Mouse (Mus musculus): ENCODE measurements around the gene Rpl29. TPM values are rescaled to one million over a fixed set of nuclear protein-coding genes. Genes with fewer than 3 reads are reported as not detected.

Gene Rpl29
- polyA plus RNA-seq, 1 experiment from 2014 or later, result 1,075 TPM

DNA sequence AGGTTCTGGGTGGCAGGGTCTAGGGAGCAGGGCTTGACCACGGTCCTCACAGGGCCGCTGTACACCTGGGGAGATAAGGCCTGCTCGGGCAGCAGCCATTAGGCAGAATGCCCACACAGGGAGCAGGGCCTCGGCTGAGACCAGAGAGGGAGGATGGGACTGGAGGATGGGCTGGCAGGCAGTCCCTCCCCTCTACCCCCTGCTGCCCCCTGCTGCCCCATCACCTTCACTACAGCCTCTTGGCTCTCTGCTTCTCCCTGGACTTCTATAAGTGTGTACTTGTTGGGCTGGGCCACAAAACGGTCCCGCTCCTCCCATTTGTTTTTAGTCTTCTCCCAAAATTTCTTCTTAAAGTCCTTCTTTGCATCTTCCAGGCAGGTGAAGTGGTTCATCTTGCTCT is 45.2 kb downstream of the Rpl29 start:
- Histone ChIP-seq H3K27me3 (ENCODE audit: control insufficient read depth, insufficient read depth, low read length) (no peaks in the 10 kb centered on the region), H3K4me3 (ENCODE audit: low read depth, low read length) (no peak overlapping the region), H3K9me3 (ENCODE audit: control insufficient read depth, low read length) (no peaks in the 10 kb centered on the region), H3K27ac (replicated peaks; ENCODE audit: low read depth, low read length) (no peak overlapping the region), H3K4me1 (ENCODE audit: control insufficient read depth, insufficient read depth, low read length) (peaks cover 11% of the 10 kb centered on the region), H3K9ac (ENCODE audit: low read length) (no peak overlapping the region), H3K36me3 (ENCODE audit: control insufficient read depth, insufficient read depth, low read length) (no peaks in the 10 kb centered on the region), H3K4me2 (ENCODE audit: low read depth, severe bottlenecking) (no peak overlapping the region)
- WGBS, result 2% methylated on average over 6 of the region's 6 CpGs
- peak; percentile 68 for DNase-seq (ENCODE audit: low spot score)
- no peak for ATAC-seq (ENCODE audit: insufficient number of reproducible peaks, low FRiP score, low TSS enrichment, low read depth)

DNA sequence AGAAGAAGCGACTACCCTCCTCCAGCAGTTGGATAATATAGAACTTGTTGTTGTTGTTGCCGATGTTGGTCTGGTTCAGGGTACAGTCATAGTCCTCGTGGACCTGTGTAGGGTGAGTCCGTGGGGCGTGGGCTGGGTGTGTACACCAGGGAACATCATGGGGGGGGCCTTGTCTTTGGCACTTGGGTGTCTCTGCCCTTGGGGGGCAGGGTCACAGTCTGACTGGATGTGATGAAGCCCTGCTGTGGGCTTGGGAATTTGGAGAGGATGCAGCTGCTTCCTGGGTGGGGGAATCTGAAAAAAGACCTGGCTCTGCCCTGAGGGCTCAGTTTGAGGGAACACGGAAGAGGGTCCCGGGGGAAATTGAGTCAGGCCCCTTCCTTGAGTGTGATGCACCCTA is 45.8 kb downstream of the Rpl29 start:
- Histone ChIP-seq H3K9ac (ENCODE audit: low read length) (no peak overlapping the region), H3K9me3 (ENCODE audit: control insufficient read depth, low read length) (no peaks in the 10 kb centered on the region), H3K4me3 (ENCODE audit: low read depth, low read length) (no peak overlapping the region), H3K27me3 (ENCODE audit: control insufficient read depth, insufficient read depth, low read length) (no peaks in the 10 kb centered on the region), H3K4me1 (ENCODE audit: control insufficient read depth, insufficient read depth, low read length) (peaks cover 11% of the 10 kb centered on the region), H3K27ac (replicated peaks; ENCODE audit: low read depth, low read length) (no peak overlapping the region), H3K36me3 (ENCODE audit: control insufficient read depth, insufficient read depth, low read length) (no peaks in the 10 kb centered on the region; the same call in 1 of the 2 replicates), H3K4me2 (ENCODE audit: low read depth, severe bottlenecking) (no peak overlapping the region; the same call in 1 of the 2 replicates)
- WGBS, result 66% methylated on average over 7 of the region's 7 CpGs
- DNase-seq (ENCODE audit: low spot score), result no peak
- no peak for ATAC-seq (ENCODE audit: insufficient number of reproducible peaks, low FRiP score, low TSS enrichment, low read depth)

DNA sequence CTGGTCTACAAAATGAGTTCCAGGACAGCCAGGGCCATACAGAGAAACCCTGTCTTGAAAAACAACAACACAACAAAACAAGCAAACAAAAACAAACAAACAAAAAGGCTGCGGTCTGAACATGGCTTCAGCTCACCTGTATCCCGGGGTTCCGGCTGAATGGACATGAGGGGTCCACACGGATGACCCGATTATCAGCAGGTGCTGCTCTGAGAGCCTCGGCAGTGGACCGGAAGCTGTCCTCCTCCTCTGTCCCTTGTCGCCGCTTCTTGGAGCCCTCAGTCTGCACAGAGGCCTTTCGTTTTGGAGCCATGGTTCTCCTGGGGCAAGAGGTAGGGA is 46.4 kb downstream of the Rpl29 start, which contains the start of gene Rrp9:
TSS of gene Rrp9 (plus strand) at position 301 of the 339 bp plus-strand sequence.
- peaks cover 11% of the 10 kb centered on the region for H3K4me1 ChIP-seq (ENCODE audit: control insufficient read depth, insufficient read depth, low read length)
- 92% methylated on average over 10 of the region's 10 CpGs for WGBS
- ATAC-seq (ENCODE audit: insufficient number of reproducible peaks, low FRiP score, low TSS enrichment, low read depth), result no peak

DNA sequence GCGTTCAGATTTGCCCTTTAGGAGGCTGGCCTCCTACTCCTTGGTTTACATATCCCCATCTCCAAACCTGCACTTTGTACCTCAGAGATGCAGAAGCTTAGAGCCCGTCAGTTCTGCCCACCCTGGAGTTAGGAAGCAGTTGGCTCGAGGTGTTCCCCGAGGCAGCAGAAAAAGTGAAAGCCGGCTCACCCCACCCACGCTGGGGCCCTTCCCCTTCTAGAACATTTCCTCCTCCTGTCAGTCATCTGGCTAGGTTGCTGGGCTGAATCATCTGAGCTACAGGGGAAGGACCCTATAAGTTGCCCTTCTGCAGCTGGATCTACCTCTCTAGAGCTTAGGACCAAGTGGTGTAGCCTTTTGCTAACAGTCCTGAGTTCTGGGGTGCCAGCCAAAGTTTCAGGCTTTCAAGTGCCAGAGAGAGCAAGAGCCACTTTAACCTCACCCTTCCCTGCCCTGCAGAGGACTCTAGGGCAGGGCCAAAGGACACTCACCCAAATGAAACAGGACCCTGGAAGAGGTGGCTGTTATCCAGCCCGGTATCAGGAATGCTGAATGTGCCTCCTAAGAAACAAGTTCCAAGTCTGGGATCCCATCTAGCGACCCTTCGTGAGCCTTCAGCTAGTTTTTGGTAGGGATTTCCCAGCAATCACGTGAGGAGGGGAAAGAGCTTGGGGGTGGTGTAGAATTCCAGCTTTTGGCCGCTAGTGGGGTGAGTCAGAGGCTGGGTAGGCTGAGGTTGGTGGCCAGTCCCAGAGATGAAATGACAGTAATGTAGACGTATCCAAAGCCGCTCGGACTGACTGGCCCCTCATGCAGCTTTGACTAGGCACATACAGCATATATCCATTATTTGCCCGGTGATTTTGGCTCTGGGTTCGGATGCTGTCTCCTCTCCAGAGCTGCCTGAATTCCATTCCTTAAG is 47.0 kb downstream of the Rpl29 start:
- Histone ChIP-seq H3K27me3 (ENCODE audit: control insufficient read depth, insufficient read depth, low read length) (no peaks in the 10 kb centered on the region), H3K4me2 (ENCODE audit: low read depth, severe bottlenecking) (peak overlapping the region; percentile 28; the same call in 1 of the 2 replicates), H3K4me1 (ENCODE audit: control insufficient read depth, insufficient read depth, low read length) (peaks cover 11% of the 10 kb centered on the region), H3K9me3 (ENCODE audit: control insufficient read depth, low read length) (no peaks in the 10 kb centered on the region), H3K4me3 (ENCODE audit: low read depth, low read length) (no peak overlapping the region), H3K36me3 (ENCODE audit: control insufficient read depth, insufficient read depth, low read length) (peaks cover 3% of the 10 kb centered on the region; the same call in 1 of the 2 replicates), H3K27ac (replicated peaks; ENCODE audit: low read depth, low read length) (no peak overlapping the region), H3K9ac (ENCODE audit: low read length) (no peak overlapping the region)
- WGBS, result 36% methylated on average over 16 of the region's 16 CpGs
- ATAC-seq (ENCODE audit: insufficient number of reproducible peaks, low FRiP score, low TSS enrichment, low read depth), result peak; percentile 52
- DNase-seq (ENCODE audit: low spot score), result no peak

More for the DNA sequence above, 46.4 kb downstream of the Rpl29 start, which contains the start of gene Rrp9:
- Histone ChIP-seq H3K4me2 (ENCODE audit: low read depth, severe bottlenecking) (peak within 1 kb of the TSS; percentile 28; the same call in 1 of the 2 replicates), H3K27me3 (ENCODE audit: control insufficient read depth, insufficient read depth, low read length) (no peaks in the 10 kb centered on the region), H3K9ac (ENCODE audit: low read length) (no peak within 1 kb of the TSS), H3K4me3 (ENCODE audit: low read depth, low read length) (no peak within 1 kb of the TSS), H3K36me3 (ENCODE audit: control insufficient read depth, insufficient read depth, low read length) (no peaks in the 10 kb centered on the region; the same call in 1 of the 2 replicates), H3K9me3 (ENCODE audit: control insufficient read depth, low read length) (no peaks in the 10 kb centered on the region), H3K27ac (replicated peaks; ENCODE audit: low read depth, low read length) (no peak within 1 kb of the TSS)
- no peak for DNase-seq (ENCODE audit: low spot score)

DNA sequence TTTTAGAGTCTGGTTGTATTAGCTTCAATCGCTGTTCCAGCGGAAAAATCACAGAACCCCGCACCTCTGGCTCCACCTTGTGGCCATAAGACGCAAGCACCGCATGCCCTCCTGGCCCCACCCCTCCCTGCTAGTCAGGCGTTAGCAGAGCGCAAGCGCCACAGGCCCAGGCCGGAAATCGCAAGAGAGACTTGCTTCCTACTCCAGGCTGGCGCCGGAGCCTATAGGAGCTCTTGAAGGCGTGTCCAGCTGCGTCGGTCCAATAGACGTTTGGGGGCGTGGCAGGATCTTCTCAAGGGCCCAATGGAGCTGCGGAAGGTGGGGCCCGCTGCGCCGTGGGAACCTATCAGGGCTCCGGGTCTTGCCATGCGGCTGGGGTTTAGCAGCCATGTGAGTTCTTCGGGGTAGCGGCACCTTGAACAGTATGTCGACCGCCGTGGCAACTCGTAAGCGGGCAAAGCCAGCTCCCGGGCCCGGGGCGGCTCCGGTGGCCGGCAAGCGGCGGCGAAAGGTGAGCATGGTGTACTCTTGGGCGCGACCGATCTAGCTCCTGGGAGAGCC is 47.8 kb downstream of the Rpl29 start, which contains the start of gene Parp3:
TSS of gene Parp3 (minus strand) at position 26 of the 561 bp plus-strand sequence.
- no peak within 1 kb of the TSS for H3K27ac ChIP-seq (replicated peaks; ENCODE audit: low read depth, low read length)
- peak within 1 kb of the TSS; percentile 69 for H3K9ac ChIP-seq (ENCODE audit: low read length)
- no peaks in the 10 kb centered on the region for H3K9me3 ChIP-seq (ENCODE audit: control insufficient read depth, low read length)
- peaks cover 7% of the 10 kb centered on the region; the same call in 1 of the 2 replicates for H3K36me3 ChIP-seq (ENCODE audit: control insufficient read depth, insufficient read depth, low read length)
- peak within 1 kb of the TSS; percentile 95 for H3K4me2 ChIP-seq (ENCODE audit: low read depth, severe bottlenecking)
- under 1% methylated on average over 41 of the region's 41 CpGs for WGBS
- H3K27me3 ChIP-seq (ENCODE audit: control insufficient read depth, insufficient read depth, low read length), result no peaks in the 10 kb centered on the region
- peak within 1 kb of the TSS; percentile 80 for H3K4me3 ChIP-seq (ENCODE audit: low read depth, low read length)
- DNase-seq (ENCODE audit: low spot score) (peak; percentile 99), ATAC-seq (ENCODE audit: insufficient number of reproducible peaks, low FRiP score, low TSS enrichment, low read depth) (peak; percentile 97)
- peaks cover 11% of the 10 kb centered on the region for H3K4me1 ChIP-seq (ENCODE audit: control insufficient read depth, insufficient read depth, low read length)

DNA sequence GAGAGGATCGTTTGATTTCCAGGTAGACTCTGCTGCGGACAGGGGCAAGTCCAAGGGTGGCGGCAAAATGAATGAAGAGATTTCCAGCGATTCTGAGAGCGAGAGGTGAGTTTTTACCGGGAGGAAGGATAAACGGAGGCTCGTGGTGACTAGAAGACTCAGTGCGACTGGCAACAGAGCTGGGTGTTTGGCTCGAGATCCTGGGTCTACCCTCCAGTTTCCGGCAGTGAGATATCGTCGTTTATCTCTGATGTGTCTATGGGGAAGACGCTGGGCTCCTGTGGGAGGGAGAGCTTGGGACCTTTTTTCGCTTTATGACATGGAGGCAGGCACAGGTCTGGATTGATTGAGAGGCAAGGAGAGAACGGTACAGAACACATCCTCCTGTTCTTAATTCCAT is 48.4 kb downstream of the Rpl29 start:
- Histone ChIP-seq H3K4me2 (ENCODE audit: low read depth, severe bottlenecking) (peak overlapping the region; percentile 95), H3K4me3 (ENCODE audit: low read depth, low read length) (peak overlapping the region; percentile 80), H3K4me1 (ENCODE audit: control insufficient read depth, insufficient read depth, low read length) (peaks cover 11% of the 10 kb centered on the region), H3K9ac (ENCODE audit: low read length) (peak overlapping the region; percentile 69), H3K36me3 (ENCODE audit: control insufficient read depth, insufficient read depth, low read length) (peaks cover 7% of the 10 kb centered on the region; the same call in 1 of the 2 replicates), H3K27me3 (ENCODE audit: control insufficient read depth, insufficient read depth, low read length) (no peaks in the 10 kb centered on the region), H3K27ac (replicated peaks; ENCODE audit: low read depth, low read length) (no peak overlapping the region), H3K9me3 (ENCODE audit: control insufficient read depth, low read length) (no peaks in the 10 kb centered on the region)
- no peak for DNase-seq (ENCODE audit: low spot score)
- 6% methylated on average over 16 of the region's 16 CpGs for WGBS
- ATAC-seq (ENCODE audit: insufficient number of reproducible peaks, low FRiP score, low TSS enrichment, low read depth), result no peak

DNA sequence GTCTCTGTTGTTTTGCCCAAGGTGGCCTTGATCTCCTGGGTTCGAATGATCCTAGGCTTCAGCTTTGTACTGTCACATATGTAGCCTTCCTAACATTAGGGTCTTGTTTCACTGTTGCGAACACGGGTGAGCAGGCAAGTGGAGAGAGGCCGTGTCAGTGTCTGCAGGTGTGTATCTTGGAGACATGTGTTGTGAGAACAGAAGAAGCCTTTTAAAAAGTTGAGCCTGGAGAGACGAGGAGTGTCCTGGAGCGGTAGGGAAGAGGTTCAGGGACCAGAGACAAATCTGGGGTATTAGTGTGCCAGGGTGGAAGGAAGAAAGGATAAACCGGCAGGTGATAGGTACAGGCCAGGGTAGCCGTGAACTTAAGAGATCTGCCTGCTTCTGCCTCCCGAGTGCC is 48.8 kb downstream of the Rpl29 start:
- 84% methylated on average over 9 of the region's 9 CpGs for WGBS
- Histone ChIP-seq H3K4me1 (ENCODE audit: control insufficient read depth, insufficient read depth, low read length) (peaks cover 11% of the 10 kb centered on the region), H3K9me3 (ENCODE audit: control insufficient read depth, low read length) (no peaks in the 10 kb centered on the region), H3K27ac (replicated peaks; ENCODE audit: low read depth, low read length) (no peak overlapping the region), H3K36me3 (ENCODE audit: control insufficient read depth, insufficient read depth, low read length) (peaks cover 8% of the 10 kb centered on the region; the same call in 1 of the 2 replicates), H3K9ac (ENCODE audit: low read length) (0 out of 2 replicates have a peak overlapping the region, but pooled peaks have one; percentile 69), H3K4me2 (ENCODE audit: low read depth, severe bottlenecking) (peak overlapping the region; percentile 95), H3K27me3 (ENCODE audit: control insufficient read depth, insufficient read depth, low read length) (no peaks in the 10 kb centered on the region), H3K4me3 (ENCODE audit: low read depth, low read length) (peak overlapping the region; percentile 80)
- ATAC-seq (ENCODE audit: insufficient number of reproducible peaks, low FRiP score, low TSS enrichment, low read depth) (no peak), DNase-seq (ENCODE audit: low spot score) (no peak)

DNA sequence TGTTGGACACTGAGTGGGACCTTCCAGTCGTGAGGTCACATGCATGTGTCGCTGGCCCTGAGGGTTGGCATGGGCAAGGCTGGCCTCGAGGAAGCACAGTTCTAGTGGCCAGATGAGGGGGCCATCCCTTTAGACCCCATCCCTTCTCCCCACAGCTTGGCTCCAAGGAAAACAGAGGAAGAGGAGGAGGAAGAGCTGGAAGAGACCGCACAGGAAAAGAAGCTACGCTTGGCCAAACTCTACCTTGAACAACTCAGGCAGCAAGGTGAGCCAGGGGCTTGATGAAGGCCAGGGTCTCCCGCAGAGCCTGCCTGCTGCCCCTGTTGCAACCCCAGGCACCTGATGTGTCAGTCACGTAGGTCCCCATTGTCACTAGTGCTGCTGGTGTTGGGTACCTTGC is 51.3 kb downstream of the Rpl29 start:
- peaks cover 22% of the 10 kb centered on the region for H3K36me3 ChIP-seq (ENCODE audit: control insufficient read depth, insufficient read depth, low read length)
- DNase-seq (ENCODE audit: low spot score) (no peak), ATAC-seq (ENCODE audit: insufficient number of reproducible peaks, low FRiP score, low TSS enrichment, low read depth) (no peak)

More for the DNA sequence above, 51.3 kb downstream of the Rpl29 start:
- WGBS, result 96% methylated on average over 7 of the region's 7 CpGs
- Histone ChIP-seq H3K4me2 (ENCODE audit: low read depth, severe bottlenecking) (no peak overlapping the region), H3K27ac (replicated peaks; ENCODE audit: low read depth, low read length) (no peak overlapping the region), H3K9me3 (ENCODE audit: control insufficient read depth, low read length) (no peaks in the 10 kb centered on the region), H3K4me3 (ENCODE audit: low read depth, low read length) (no peak overlapping the region), H3K27me3 (ENCODE audit: control insufficient read depth, insufficient read depth, low read length) (no peaks in the 10 kb centered on the region), H3K9ac (ENCODE audit: low read length) (no peak overlapping the region), H3K4me1 (ENCODE audit: control insufficient read depth, insufficient read depth, low read length) (peaks cover 11% of the 10 kb centered on the region)
